Mouse (Mus musculus) lung, embryonic 14.5 days (tissue): ENCODE measurements around the gene Wdr44. TPM values are rescaled to one million over a fixed set of nuclear protein-coding genes. Genes with fewer than 3 reads are reported as not detected.

Experiments used
- ATAC-seq: fragments of 200-750 bp; cut with Nextera tagmentation; 2 replicates; pipeline ENCODE4 v1.8.0; 2017; ENCODE audit warnings: mild to moderate bottlenecking, moderate TSS enrichment, moderate library complexity; ENCODE audit not compliant: insufficient read depth
- DNase-seq: peaks from one replicate; pipeline ENCODE4 v3.0.0-alpha.2; 2015
- H3K27ac ChIP-seq: fragments of 300-500 bp; sonication (generic); 2 replicates; pipeline ENCODE4 v1.5.1; 2014; ENCODE audit warnings: low read depth, mild to moderate bottlenecking, moderate library complexity
- H3K27me3 ChIP-seq: fragments of 300-500 bp; sonication (generic); 2 replicates; pipeline ENCODE4 v1.6.1; 2014; ENCODE audit warnings: low read length, control low read depth; ENCODE audit not compliant: insufficient read depth
- H3K36me3 ChIP-seq: fragments of 300-500 bp; sonication (generic); 2 replicates; pipeline ENCODE4 v1.6.1; 2014; ENCODE audit warnings: control low read depth; ENCODE audit not compliant: insufficient read depth
- H3K4me1 ChIP-seq: fragments of 300-500 bp; sonication (generic); 2 replicates; pipeline ENCODE4 v1.6.1; 2014; ENCODE audit warnings: antibody characterized with exemption, control low read depth; ENCODE audit not compliant: insufficient read depth
- H3K4me2 ChIP-seq: fragments of 300-500 bp; sonication (generic); 2 replicates; pipeline ENCODE4 v1.6.1; 2014; ENCODE audit warnings: mild to moderate bottlenecking
- H3K4me3 ChIP-seq: fragments of 300-500 bp; sonication (generic); 2 replicates; pipeline ENCODE4 v1.5.1; 2014; ENCODE audit warnings: low read depth, low read length
- H3K9ac ChIP-seq: fragments of 300-500 bp; sonication (generic); 2 replicates; pipeline ENCODE4 v1.6.1; 2014
- H3K9me3 ChIP-seq: fragments of 300-500 bp; sonication (generic); 2 replicates; pipeline ENCODE4 v1.6.1; 2016; ENCODE audit warnings: low read depth, low read length, control low read depth
- CTCF ChIP-seq: IDR thresholded peaks from 2 replicates; pipeline ENCODE4 v1.5.1; 2016; ENCODE audit warnings: antibody characterized with exemption, low read depth
- WGBS: fragments of 180-500 bp; shearing (Covaris S2); extraction: QIAGEN DNeasy Blood & Tissue Kit; methylation state at CpG from one replicate; pipeline ENCODE4 v1.1.7; 2014; 5-methylcytosine and 5-hydroxymethylcytosine counted together
- polyA plus RNA-seq: library from polyadenylated mRNA; unstranded; fragments of >200 nt; fragmentation: Nextera tagmentation; extraction: Ambion mirVana; gene quantifications from 2 replicates; pipeline ENCODE4 v1.2.1, GENCODE M21; 2014

Gene Wdr44
- polyA plus RNA-seq, 1 experiment from 2014 or later: 6.4 TPM

GRCm38 (mm10) chrX:23840921-23841320 is 148.1 kb downstream of the Wdr44 start:
- DNase-seq: no peak
- Histone ChIP-seq H3K27ac (no peak overlapping the region), H3K9me3 (no peaks in the 10 kb centered on the region), H3K4me3 (no peak overlapping the region), H3K4me2 (no peak overlapping the region), H3K27me3 (no peaks in the 10 kb centered on the region), H3K9ac (no peak overlapping the region), H3K4me1 (no peaks in the 10 kb centered on the region), H3K36me3 (no peaks in the 10 kb centered on the region)
- ATAC-seq: no peak
- WGBS: 57% methylated on average over 1 of the region's 1 CpGs
- TF ChIP-seq CTCF: no peak

Other genes with a start within 250 kb of the Wdr44 start
- not detected in 2 replicates for gene Gm4907, start 189.5 kb downstream of the Wdr44 start, polyA plus RNA-seq